Mouse (Mus musculus) ES-E14 (cell line): ENCODE results near the gene Dennd1a. TPM values are rescaled to one million over a fixed set of nuclear protein-coding genes. Genes with fewer than 3 reads are reported as not detected.

Experiments
- DNase-seq: peaks from one replicate; pipeline ENCODE4 v3.0.0-alpha.2; 2013; ENCODE audit warnings: low read depth, low spot score
- H3K27ac ChIP-seq: 2 replicates; pipeline ENCODE4 v1.5.1; 2012; ENCODE audit warnings: low read depth, mild to moderate bottlenecking, low read length, moderate library complexity, mixed read lengths; ENCODE audit not compliant: poor library complexity, insufficient read depth, severe bottlenecking
- H3K36me3 ChIP-seq: 2 replicates; pipeline ENCODE4 v1.6.1; 2012; ENCODE audit warnings: mild to moderate bottlenecking, low read length, moderate library complexity, mixed read lengths; ENCODE audit not compliant: control insufficient read depth, poor library complexity, insufficient read depth, severe bottlenecking
- H3K4me1 ChIP-seq, 2 experiments: fragments of 150-350 bp in 1 of 2; sonication (generic) in 1 of 2; 2 replicates each; pipeline ENCODE4 v1.6.1; 2012; ENCODE audit warnings: low read length in 2 of 2, mild to moderate bottlenecking in 1 of 2, mixed read lengths in 1 of 2; ENCODE audit not compliant: control insufficient read depth in 2 of 2, insufficient read depth in 2 of 2, poor library complexity in 1 of 2
- H3K4me3 ChIP-seq, 2 experiments: fragments of 150-350 bp in 1 of 2; sonication (generic) in 1 of 2; 2 replicates each; pipeline ENCODE4 v1.5.1; 2012; ENCODE audit warnings: low read length in 2 of 2, low read depth in 1 of 2, mild to moderate bottlenecking in 1 of 2, mixed read lengths in 1 of 2; ENCODE audit not compliant: insufficient read depth in 1 of 2, poor library complexity in 1 of 2, severe bottlenecking in 1 of 2
- H3K9ac ChIP-seq: 2 replicates; pipeline ENCODE4 v1.6.1; 2012; ENCODE audit warnings: low read depth, mild to moderate bottlenecking, low read length, mixed read lengths; ENCODE audit not compliant: poor library complexity, insufficient read depth, severe bottlenecking
- H3K9me3 ChIP-seq: fragments of 150-350 bp; sonication (generic); 2 replicates; pipeline ENCODE4 v1.6.1; 2012; ENCODE audit warnings: low read depth, mild to moderate bottlenecking, low read length; ENCODE audit not compliant: control insufficient read depth, insufficient read depth
- CHD2 ChIP-seq: IDR thresholded peaks from 2 replicates; pipeline ENCODE4 v1.6.1; 2014; ENCODE audit warnings: mild to moderate bottlenecking, low read depth, low read length, inconsistent platforms
- HCFC1 ChIP-seq: IDR thresholded peaks from 2 replicates; pipeline ENCODE4 v1.6.1; 2012; ENCODE audit warnings: low read length, inconsistent platforms, borderline replicate concordance; ENCODE audit not compliant: insufficient read depth
- MAFK ChIP-seq: IDR thresholded peaks from 2 replicates; pipeline ENCODE4 v1.6.1; 2014; ENCODE audit warnings: mild to moderate bottlenecking, low read depth, low read length, inconsistent platforms; ENCODE audit not compliant: insufficient read depth
- ZC3H11A ChIP-seq: IDR thresholded peaks from 2 replicates; pipeline ENCODE4 v1.6.1; 2012; ENCODE audit warnings: low read depth, mild to moderate bottlenecking, inconsistent platforms, low read length, borderline replicate concordance
- ZNF384 ChIP-seq: IDR thresholded peaks from 2 replicates; pipeline ENCODE4 v1.6.1; 2012; ENCODE audit warnings: low read depth, low read length, inconsistent platforms
- in situ Hi-C, 2 experiments: fragments of 600-800 bp; cut with MboI; formaldehyde crosslinking; loops; one replicate each; pipeline ENCODE4 v1.15.1; 2025; ENCODE audit warnings: low sequenced_read_pairs in 2 of 2, inconsistent platforms in 1 of 2; ENCODE audit not compliant: unreplicated experiment in 2 of 2
- total RNA-seq: library from RNA; depleted of rRNA; stranded (reverse); fragments of 300-350 nt; gene quantifications from 2 replicates; pipeline ENCODE4 v1.2.3, GENCODE M21; 2012

The Dennd1a gene
- total RNA-seq, 1 experiment: 6.5 TPM

GRCm38 (mm10) chr2:37997966-37998365, 289.2 kb downstream of the Dennd1a start:
- H3K4me1 ChIP-seq: peaks cover 0 to 6% of the 10 kb centered on the region in 2 experiments; a peak in 2 of 4 replicates
- DNase-seq: peak; percentile 12
- no peak overlapping the region for H3K4me3 ChIP-seq
- no peaks in the 10 kb centered on the region for H3K9me3 ChIP-seq
- TF ChIP-seq HCFC1 (no peak), CHD2 (no peak), MAFK (no peak), ZNF384 (no peak), ZC3H11A (no peak)
- no peak overlapping the region for H3K9ac ChIP-seq
- no peaks in the 10 kb centered on the region for H3K36me3 ChIP-seq
- in situ Hi-C loops: no loop called here
- no peak overlapping the region for H3K27ac ChIP-seq

DNA sequence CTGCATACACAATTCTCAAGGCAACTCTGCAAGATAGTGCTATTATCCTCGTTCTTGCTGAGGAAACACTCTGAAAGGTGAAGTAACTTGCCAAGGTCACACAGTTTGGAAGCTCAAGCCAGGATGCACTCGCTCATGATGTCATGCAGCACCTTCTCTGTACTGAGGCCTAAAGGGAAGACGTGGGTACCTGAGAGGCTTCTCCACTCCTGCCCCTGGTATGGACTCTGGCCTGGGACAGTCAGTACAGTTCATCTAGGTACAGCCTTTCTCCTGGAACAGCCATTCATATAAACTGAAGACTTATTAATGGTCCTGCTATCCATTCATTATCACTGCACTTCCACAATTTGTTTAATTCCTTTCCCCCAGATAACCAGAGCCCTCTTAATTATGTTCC, 298.1 kb downstream of the Dennd1a start:
- in situ Hi-C loops: no loop called here
- no peak overlapping the region for H3K9ac ChIP-seq

DNA sequence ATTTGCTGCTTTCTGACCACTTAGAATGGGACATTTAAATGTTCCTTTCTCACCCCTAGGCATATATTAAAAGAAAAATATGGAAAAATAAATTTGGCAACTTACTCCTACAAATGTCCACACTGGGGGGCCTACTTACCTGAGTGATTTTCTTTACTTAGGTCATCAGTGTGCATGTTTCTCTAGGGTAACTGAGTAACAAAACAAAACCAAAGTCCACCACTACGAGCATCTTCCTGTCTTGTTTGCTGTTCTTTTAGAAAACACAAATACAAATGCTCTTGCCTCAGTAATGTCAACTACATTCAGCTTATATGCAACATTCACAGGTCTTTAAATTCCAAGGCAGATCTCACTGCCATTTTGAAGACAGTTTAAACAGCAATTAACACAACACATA, 298.9 kb downstream of the Dennd1a start:
- TF ChIP-seq MAFK (no peak), ZNF384 (no peak), HCFC1 (no peak), CHD2 (no peak), ZC3H11A (no peak)
- Histone ChIP-seq H3K27ac (no peak overlapping the region), H3K36me3 (no peaks in the 10 kb centered on the region), H3K4me3 (no peak overlapping the region), H3K9ac (no peak overlapping the region), H3K9me3 (no peaks in the 10 kb centered on the region), H3K4me1 (no peaks in the 10 kb centered on the region)
- in situ Hi-C loops: no loop called here
- DNase-seq: no peak

More for the DNA sequence above, 298.1 kb downstream of the Dennd1a start:
- Histone ChIP-seq H3K27ac (no peak overlapping the region), H3K4me1 (no peaks in the 10 kb centered on the region), H3K36me3 (no peaks in the 10 kb centered on the region), H3K9me3 (no peaks in the 10 kb centered on the region), H3K4me3 (no peak overlapping the region)
- DNase-seq: no peak
- TF ChIP-seq MAFK: no peak
- TF ChIP-seq CHD2: no peak
- TF ChIP-seq HCFC1: no peak
- no peak for TF ChIP-seq ZNF384
- TF ChIP-seq ZC3H11A: no peak

DNA sequence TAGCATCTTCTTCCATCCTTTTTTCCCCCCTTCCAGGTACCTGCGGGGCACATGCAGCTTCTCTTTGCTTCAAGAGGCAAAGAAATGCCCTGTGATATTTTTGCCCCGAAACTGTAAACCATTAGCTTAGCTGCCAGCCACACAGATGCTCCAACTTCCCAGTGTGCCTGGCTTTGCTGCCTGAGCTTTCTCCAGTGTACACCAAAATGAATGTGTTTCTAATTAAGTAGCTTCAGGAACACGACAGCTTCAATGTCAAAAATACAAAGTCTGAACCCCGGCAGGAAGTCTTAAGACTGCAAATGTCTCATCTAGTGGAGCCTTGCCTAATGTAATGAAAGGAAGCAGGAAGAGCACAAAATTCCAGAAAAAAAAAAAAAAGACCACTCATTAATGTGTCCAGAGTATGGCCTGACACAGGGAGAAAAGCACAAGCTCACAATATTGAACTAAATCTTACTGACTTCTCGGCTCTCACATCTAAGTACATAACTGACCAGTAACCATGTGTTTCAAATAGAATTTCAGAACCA, 301.4 kb downstream of the Dennd1a start:
- H3K36me3 ChIP-seq: no peaks in the 10 kb centered on the region
- no peak for DNase-seq
- no peak overlapping the region for H3K4me3 ChIP-seq
- no peak overlapping the region for H3K9ac ChIP-seq
- TF ChIP-seq CHD2 (no peak), ZNF384 (no peak), HCFC1 (no peak), ZC3H11A (no peak), MAFK (no peak)
- no peaks in the 10 kb centered on the region for H3K9me3 ChIP-seq
- H3K4me1 ChIP-seq: peaks cover 2 to 3% of the 10 kb centered on the region in 2 experiments; a peak in 1 of 4 replicates
- in situ Hi-C loops: no loop called here
- H3K27ac ChIP-seq: no peak overlapping the region

DNA sequence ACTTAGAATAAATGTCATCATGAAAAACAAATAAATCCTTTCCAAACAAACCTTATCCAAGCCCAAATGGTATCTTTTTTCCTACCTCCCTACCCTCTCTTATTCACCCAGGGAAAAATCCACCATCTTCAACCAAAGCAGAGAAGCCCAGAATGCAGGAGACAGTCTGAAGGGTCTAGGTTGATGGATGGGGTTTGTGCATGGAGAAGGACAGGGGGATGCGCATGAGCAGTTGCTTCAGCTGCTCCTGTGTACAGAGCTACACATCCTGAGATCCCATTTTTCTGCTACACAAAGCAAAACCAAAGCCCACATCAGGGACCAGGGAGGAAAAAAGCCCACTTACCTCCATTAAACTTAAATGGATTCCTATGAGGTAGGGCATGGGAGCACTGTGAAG, 304.5 kb downstream of the Dennd1a start:
- TF ChIP-seq CHD2 (no peak), MAFK (no peak), HCFC1 (no peak), ZC3H11A (no peak), ZNF384 (no peak)
- Histone ChIP-seq H3K4me3 (no peak overlapping the region), H3K9me3 (no peaks in the 10 kb centered on the region), H3K4me1 (peaks cover 2 to 3% of the 10 kb centered on the region in 2 experiments; a peak in 1 of 4 replicates), H3K36me3 (no peaks in the 10 kb centered on the region), H3K27ac (no peak overlapping the region), H3K9ac (no peak overlapping the region)
- DNase-seq: no peak
- in situ Hi-C loops: no loop called here
